Mouse (Mus musculus) common myeloid progenitor, adult 5-6 weeks (primary cell): ENCODE measurements around the gene Sned1. TPM values are rescaled to one million over a fixed set of nuclear protein-coding genes. Genes with fewer than 3 reads are reported as not detected.
A peak's percentile ranks its signal among the peaks of the same experiment; 100 is the strongest.

ENCODE experiments used
- ATAC-seq: replicated peaks from 2 replicates; pipeline ENCODE4 v1.8.0; 2016; ENCODE audit warnings: low read depth, mild to moderate bottlenecking, moderate TSS enrichment, inconsistent platforms; ENCODE audit not compliant: poor library complexity, severe bottlenecking
- total RNA-seq: library from RNA; stranded (forward); fragments of 200-1000, 187-1606 nt; gene quantifications from 2 replicates; pipeline ENCODE4 v1.2.3, GENCODE M21; 2017

The Sned1 gene
- total RNA-seq, 1 experiment from 2014 or later, result 0.18 TPM

DNA sequence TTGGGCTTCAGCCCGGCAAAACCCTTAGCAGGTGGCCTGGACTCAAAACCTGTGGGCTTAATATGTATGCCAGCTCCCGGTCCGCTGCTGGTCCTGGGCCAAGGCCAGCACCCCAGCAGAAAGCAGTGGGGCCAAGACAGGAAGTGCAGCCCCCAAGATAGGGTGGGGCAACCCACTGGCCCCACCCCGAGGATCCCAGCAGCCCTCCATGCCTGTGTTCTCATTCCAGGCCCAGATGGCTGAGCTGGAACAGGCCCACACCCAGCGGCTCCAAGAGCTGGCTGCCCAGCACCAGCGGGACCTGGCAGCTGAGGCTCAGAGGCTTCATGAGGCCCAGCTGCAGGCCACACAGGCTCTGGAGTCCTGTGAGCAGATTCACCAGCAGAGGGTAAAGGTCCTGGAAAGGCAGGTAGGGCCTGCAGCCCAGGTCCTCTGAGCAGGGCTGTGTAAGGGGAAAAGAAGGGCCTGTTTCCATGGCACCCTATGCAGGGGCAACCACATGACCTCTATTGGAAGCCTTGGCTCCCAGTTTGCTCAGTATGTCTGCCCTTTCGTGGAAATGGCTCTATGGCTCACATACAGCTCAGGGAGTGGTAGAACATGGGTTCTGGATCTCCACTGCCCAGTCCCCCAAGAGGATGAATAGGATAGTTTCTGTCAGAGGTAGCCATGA, 8.2 kb upstream of the Sned1 start:
- no peak for ATAC-seq

DNA sequence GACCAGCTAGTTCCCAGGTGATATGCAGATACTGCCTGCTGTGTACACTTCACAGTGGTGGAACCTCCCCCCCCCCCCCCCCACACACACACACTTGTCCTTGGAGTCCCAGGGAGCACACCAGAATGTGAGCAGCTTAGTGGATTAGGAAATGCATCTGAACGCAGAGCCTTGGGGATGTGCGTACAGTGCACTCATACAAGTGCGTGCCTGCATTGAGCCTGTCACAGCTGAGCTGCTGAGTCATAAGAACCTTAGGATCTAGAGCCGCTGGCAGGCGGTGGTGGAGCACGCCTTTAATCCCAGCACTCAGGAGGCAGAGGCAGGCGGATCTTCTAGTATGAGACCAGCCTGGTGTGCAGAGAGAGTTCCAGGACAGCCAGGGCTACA, 7.7 kb upstream of the Sned1 start:
- no peak for ATAC-seq

DNA sequence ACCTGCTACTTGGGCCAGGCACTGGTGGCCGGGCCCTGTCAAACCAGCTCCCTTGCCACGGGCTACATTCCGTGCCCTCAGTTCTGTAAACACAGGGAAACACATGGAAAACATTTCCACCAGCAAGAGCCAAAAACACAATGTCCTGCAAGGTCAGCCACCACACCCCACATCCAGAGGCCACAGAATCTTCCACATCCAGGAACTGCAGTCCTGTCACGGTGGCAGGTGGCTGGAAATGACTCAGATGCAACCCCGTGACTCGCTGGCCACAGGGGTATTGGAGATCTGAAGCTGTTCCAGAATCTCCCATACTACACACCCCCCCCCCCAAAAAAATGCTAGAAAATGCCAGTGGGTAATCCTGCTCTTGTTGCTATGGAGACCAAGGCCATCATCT, 6.4 kb upstream of the Sned1 start:
- no peak for ATAC-seq

DNA sequence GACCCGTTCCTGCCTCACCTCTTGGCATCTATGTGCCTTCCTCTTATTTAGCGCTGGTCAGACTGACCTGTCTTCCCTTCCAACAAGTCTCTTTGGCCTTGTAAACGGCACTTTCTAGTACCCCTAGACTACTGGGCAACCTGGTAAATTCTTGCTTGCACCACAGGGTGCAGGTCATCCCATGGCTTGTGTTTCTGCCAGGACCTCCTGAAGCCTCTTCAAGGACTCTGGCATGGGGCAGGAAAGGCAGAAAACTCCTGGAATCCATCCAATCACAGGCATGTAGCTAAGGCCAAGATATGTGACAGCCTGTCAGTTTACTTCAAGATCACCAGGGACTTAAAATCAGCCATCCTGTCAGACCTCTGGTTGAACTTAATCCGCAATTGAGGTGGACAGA, 6.0 kb upstream of the Sned1 start:
- ATAC-seq, result no peak

DNA sequence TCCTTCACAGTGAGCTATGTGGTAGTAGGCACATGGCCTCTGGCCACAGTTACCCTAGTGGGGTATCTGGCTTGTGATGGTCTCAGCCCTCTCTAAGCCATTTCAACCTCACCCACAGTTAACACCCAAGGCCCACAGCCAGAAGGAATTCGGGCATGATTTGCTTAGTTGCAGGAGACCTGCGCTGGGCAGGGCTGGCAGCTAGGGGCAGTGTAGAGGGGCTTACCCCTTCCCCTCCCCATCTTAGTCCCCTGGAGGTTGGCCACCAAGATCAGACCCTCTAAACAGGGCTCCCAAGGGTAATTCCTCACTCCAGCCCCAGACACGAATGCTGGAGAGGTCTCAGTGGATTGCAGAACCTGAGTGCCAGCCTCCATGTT, 894 bp downstream of the Sned1 start:
- peak; percentile 36 for ATAC-seq

DNA sequence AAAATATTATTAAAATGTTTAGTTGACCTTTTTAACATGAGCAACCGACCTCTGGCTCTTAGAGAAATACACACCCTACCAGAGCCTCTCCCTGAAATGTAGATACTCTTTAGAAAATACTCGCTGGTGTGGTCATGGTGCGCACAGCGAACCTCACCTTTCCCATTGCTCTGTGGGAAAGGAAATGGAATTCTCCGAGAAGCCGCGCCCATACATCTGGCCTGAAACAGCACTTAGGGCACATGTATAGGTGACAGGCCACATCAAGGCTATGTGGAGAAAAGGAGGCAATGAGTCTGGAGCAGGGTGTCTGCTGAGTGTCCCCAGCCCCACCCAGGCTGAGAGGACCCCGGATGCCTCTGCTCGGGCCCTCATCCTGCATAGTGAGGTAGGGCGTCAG, 2.0 kb downstream of the Sned1 start:
- ATAC-seq, result no peak

DNA sequence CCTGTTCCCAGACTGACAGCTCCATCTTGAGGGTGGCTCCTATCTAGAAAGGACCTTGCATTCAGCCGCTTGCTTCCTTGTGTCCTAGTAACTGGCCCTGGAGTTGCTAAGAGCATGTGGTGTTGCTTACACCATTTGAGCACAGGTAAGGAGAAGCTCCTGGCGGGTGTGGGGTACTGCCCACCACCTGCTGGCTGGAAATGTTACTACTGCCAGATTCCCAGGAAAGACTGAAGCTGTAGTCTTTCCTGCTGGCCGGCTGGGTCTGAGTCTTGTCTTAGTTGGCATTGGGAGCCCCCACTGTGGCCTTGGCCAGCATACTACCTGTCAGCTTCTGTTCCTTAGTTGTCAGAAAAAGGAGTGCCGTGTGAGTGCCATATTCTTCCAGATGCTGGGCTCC, 2.6 kb downstream of the Sned1 start:
- no peak for ATAC-seq

DNA sequence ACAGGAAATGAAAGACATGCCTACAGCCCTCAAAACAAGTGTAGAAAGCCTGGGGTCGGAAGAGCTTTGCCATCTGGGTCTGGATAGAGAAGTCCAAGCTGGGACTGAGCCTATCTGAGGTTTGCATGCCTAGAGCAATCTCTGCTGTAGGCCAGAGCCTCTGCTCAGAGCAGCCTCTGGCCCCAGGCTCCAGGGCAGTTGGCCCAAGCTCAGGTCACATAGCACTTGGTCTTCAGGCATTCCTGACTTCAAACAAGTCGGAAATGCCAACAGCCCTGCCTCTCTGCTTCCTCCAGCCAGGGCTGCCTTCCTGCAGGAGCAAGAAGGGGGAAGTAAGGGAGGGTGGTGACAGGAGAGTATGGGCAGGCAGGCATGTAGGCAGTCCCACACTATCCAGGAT, 10.3 kb downstream of the Sned1 start:
- ATAC-seq, result no peak

DNA sequence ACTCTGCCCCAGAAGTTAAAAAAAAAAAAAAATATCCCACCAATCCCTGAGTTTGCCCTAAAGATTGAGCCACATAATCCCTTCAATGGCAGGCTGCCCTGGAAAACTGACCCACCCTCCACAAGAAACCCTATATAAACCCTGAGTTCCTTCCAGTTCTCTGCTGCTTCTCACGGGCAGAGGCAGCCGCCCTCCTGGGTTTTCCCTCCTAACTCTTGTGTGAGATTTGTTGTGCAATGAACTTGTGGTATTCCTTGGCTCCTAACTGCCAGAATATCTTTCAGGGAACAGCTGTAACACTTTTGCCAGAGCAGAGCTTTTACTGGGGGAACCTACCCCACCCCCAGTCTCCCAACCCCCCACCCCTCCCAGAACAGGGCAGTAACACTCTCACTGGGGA, 16.9 kb downstream of the Sned1 start:
- ATAC-seq, result no peak

DNA sequence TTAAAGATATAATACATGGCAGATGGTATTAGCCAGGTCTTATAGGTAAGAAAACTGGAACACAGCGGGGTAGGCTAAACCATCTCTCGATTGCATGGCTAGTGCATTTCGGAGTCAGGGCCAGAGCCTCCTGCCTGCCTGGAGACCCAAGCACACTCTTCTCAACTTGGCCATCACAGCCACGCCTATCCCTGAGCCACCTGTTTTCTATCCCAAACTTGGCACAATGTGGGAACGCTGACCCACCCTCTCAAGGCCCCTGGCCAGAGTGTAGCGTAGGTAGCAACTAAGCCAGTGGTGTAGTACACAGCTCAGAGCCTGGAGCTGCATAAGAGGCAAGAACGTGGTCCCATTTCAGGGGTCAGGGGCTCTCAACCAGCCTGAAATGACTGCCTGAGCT, 20.1 kb downstream of the Sned1 start:
- ATAC-seq, result no peak

DNA sequence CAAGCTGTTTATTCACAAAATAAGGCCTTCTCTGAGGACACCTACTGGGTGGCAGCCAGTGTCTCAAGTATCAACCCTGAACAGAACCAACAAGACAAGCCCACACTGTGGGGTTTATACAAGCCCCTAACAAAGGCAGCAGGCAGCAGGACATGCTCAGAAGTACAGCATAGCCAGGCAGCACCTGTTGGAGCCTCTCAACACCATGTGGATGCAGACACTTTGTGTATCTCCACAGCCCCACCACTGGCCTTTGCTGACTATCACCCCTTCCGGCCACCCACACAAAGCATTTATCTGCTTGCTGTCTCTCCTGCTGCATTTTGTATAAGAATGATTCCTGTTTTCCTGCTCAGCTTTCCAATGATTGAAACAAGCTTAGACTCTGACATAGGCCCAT, 21.9 kb downstream of the Sned1 start:
- ATAC-seq, result no peak

DNA sequence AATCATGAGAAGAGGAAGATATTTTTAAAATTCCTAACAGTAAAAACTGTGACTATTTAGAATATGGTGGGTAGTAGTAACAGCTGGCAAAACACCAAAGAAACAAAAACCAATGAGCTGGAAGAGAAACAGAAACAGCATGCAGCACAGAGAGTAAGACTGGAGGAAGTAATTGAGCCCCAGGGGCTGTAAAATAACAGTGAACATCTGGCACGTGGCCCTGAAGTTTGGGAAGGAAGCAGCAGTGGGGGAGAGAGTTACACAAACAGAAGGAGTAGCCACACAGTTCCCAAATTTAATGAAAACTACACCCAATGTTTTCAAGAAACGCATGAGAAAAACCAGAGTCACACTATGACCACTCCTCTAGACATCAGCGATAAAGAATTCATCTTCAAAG, 31.6 kb downstream of the Sned1 start:
- ATAC-seq, result no peak

DNA sequence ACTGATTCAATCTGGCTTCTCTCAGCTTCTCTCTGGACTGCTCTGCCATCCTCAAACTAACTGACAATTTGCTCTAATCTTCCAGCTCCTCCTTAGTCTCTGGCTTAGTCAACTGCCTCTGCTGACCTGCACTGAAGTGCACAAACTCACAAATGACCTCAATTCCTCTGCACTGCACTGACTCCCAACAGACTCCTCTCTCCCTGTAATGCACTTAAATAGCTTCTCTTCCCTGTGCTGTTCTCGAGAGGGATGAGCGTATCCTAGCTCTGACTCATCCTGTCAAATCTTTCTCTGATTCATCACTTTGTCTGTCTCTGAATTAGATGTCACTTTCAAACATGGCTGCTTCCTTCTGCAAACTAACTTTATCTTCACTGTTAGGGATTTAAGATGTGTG, 32.6 kb downstream of the Sned1 start:
- ATAC-seq, result no peak

DNA sequence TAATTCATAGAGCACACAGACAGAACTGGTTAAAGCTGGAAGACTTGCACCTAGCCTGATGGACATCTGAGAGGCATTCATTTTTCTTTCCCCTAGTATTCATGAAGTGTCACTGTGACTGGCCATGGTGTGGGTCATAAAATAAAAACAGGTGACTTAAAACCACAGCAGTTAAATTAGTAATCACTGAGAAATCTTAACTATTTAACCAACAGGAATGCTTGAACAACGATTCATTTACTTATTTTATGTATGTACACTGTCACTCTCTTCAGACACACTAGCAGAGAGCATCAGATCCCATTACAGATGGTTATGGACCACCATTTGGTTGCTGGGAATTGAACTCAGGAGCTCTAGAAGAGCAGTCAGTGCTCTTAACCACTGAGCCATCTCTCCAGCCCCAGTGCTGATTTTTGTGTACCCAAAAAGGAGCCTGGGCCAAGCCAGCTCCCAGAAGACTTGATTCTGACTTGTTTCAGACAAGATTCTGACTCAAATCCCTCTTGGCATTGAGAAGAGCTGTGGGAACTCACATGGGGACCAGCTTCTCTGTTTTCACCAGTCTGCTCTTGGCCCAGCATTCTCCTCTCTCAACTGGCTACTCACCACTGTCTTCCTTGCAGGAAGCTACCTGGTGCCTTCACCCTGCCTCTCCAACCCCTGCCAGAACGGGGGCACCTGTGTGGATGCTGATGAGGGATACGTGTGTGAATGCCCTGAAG, 35.0 kb downstream of the Sned1 start:
- ATAC-seq, result no peak

DNA sequence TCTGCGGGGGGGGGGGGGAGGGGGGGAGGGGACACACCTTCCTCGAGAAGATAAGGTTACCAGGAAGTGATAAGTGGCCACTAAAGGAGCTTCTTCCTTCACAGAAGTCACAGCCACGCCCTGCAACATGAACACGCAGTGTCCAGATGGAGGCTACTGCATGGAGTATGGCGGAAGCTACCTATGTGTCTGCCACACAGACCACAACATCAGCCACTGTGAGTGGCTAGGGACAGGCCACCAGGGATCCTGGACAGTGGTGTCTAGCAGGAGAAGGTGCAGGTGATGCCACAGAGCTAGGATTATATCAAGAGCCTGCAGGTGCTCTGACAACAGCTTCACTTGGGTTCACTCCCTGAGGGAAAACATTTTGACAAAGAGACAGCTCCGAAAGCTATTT, 36.1 kb downstream of the Sned1 start:
- ATAC-seq, result no peak

DNA sequence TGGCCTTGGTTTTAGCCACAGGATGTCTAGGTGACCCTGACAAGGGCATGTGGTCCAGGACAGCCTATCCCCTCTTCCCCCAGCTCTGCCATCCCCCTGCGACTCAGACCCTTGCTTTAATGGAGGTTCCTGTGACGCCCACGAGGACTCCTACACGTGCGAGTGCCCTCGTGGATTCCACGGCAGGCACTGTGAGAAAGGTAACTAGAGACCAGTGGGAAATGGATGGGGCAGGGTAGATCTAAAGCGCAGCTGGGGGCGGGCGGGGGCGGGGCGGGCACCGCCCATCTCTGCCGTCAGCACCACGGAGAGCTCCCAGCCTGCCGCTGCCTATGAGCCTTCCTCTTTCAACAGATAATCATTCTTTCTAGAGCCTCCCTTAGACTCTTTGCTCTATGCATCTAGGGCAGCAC, 36.8 kb downstream of the Sned1 start:
- peak; percentile 93 for ATAC-seq

DNA sequence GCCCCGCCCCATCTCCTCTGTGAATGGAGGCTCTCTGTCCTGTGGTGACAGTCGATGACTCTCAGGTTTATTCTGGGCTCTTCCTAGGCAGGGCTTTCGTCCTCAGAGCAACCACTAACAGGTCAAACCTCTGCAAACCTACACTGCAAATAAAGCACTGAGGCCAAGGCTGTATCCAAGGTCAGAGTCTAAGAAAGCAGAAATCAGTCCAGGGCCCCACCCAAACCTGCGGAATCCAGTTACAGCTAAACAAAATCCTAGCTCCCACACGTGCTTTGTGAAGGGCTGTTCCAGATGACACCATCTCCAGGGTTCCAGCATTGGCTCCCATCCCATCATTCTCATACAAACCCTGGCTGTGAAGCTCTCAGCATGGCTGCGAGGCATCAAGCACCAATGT, 39.9 kb downstream of the Sned1 start:
- no peak for ATAC-seq

DNA sequence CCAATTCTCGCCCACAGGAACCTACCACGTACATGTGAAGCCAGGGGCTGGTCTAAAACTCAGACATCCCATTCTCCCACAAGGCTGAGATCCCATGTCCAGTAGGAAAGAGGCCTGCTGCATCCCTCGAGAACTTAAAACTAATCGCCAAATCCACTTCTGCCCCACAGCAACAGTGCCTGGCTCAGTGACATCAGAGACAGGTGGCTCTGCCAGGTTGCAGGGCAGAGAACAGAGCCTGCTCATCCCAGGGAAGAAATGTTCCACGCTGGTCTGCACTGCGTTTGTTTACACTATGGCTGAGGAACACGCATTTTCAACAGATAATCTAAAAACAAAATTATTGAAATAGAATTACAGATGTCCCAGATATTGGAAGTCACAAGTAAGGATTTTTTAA, 41.4 kb downstream of the Sned1 start:
- ATAC-seq, result no peak

DNA sequence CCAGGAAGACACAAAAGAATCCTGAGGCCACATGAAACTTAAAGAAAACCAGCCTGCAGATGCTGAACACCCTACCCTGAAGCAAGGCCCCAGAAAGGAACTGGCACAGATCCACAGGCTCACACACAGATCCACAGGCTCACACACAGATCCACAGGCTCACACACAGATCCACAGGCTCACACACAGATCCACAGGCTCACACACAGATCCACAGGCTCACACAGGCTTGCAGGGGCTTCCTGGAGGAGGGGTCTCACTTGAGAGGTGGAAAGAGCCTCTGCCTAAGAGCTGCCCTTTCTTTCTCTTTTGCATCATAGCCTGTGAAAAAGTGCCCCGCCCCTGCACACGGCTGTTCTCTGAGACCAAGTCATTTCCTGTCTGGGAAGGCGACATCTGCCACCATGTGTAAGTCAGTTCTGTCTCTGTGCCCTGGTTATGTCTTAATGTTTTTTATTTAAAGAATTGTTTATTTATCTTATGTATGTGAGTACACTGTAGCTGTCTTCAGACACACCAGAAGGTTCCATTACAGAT, 54.1 kb downstream of the Sned1 start:
- ATAC-seq, result peak; percentile 56; the same call in 1 of the 2 replicates

DNA sequence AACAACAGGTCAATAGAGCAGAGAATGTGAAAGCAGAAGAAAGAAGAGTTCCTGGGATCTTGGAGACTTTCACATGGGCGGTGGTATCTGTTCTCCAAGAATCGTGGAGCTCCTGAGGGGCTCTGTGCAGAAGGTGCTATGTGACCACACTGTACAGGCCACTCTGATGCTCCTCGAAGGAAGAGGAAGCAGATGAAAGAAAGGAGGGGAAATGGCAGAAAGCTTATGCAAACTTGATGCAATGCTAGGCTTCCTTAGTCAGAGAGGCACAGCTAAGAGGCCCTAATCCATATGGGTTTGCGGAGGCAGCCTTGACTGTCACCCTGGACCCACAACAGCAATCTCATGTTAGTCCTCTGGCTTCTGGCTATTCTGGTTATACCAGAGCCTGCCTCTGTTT, 55.3 kb downstream of the Sned1 start:
- peak; percentile 24; the same call in 1 of the 2 replicates for ATAC-seq

DNA sequence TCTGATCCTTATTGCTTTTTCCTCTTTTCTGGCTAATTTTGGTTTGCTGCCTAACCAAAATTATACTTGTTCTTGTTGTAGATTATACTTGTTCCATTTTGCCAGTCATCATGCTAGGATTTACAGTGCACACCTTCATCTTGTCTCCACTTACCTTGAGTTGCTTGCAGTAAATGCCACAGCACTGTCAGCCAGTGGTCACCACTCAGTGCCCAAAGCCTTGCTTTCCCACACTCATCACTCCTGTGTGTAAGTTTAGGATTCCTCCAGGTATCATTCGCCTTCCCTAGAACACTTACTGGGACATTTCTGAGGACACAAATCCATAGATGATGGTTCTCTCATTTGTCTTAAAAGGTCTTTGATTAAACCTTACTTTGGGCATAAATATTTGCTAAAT, 56.0 kb downstream of the Sned1 start:
- no peak for ATAC-seq

DNA sequence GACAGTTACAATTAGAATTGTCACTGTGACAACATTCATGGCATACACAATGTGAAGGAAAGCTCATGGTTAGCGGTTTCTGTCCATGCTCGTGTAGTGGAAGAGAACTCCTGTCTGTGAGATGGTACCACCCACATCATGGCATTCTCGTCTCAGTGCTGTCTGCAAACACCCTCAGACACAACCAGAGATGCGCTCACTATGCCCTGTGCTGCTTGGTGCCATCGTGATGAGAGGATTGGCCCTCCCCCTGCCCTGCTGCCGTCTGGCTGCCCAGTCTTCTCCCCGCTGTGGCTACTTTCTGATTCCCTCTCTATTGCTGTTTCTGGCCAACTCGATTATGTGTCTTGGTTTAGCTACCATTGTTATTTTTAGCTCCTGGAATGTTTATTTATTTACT, 56.4 kb downstream of the Sned1 start:
- ATAC-seq, result no peak
